Mouse (Mus musculus) testis, adult 2 months (tissue): ENCODE results near the gene Nme7.

Experiments
- CTCF ChIP-seq: fragments of 200-500 bp; IDR thresholded peaks from 2 replicates; pipeline ENCODE4 v1.5.1; 2012; ENCODE audit warnings: low read depth, mild to moderate bottlenecking, inconsistent platforms, low read length, moderate library complexity; ENCODE audit not compliant: control insufficient read depth, insufficient read depth, insufficient replicate concordance
- POLR2A ChIP-seq: fragments of 200-500 bp; IDR thresholded peaks from 2 replicates; pipeline ENCODE4 v1.6.1; 2012; ENCODE audit warnings: low read depth, mild to moderate bottlenecking, inconsistent platforms, low read length, moderate library complexity; ENCODE audit not compliant: control insufficient read depth

GRCm38 (mm10) chr1:164279332-164279731 lies 24.6 kb upstream of the Nme7 start:
- no peak for TF ChIP-seq CTCF
- no peak for TF ChIP-seq POLR2A
